ENCODE assay signal across 9 mouse cellular contexts in the genomic region with DNA sequence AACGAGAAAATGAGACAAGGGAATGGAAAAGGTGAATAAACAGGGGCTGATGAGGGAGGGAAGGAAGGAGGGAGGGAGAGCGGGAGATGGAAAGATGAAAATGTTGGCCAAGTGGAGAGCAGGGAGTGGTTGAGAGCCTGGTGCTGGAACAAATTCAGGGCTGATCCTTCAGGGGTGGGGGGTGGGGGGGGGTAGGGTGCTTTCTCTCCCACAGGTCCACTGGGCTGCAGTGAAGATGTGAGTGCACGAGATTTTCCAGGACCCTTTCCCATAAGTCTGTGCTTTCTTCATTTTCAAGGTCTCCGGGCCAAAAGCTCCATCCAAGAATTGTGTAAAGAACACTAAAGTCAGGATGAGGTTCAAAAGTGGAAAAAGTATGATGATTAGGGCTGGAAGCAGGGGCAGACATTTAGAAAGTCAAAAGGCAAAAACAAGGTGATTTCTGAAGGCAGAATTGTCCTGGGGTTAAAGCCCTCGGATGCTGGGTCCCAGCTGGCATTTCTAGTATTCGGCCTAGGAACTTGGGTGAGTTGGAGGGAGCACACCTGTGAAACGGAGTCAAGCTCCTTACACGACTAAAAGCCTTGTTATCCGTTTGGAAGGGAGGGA.
DNase-seq lines count a peak whose midpoint lies in the region; ATAC-seq and TF ChIP-seq lines count a peak whose summit lies in the region.
"Had no signal": no experiment of that assay in that cellular context is flagged by ENCODE, and none has a peak within 500 bp of the region (broad histone marks: within the 10 kb centered on the region; RNA-seq: fewer than 3 reads in every experiment).

No protein-coding gene starts in this region.

- WGBS in kidney, adult 2 months: 53% methylated on average over 9 of the region's 9 CpGs
- WGBS in forebrain, embryonic 10.5 days: 59% methylated on average over 9 of the region's 9 CpGs
- 57% methylated on average over 9 of the region's 9 CpGs for WGBS in hindbrain, embryonic 13.5 days
- WGBS in midbrain, embryonic 14.5 days: 56% methylated on average over 9 of the region's 9 CpGs

- no peak for DNase-seq in kidney, adult 2 months
- DNase-seq in kidney, postnatal 10 days: no peak
- DNase-seq in forebrain, embryonic 10.5 days (ENCODE audit: extremely low spot score, low spot score): no peak
- no peak for DNase-seq in midbrain, embryonic 14.5 days
- DNase-seq in Muller cell, postnatal 12 days (ENCODE audit: inconsistent ontology term): no peak
- no peak for DNase-seq in left cerebral cortex, postnatal 14 days (ENCODE audit: low spot score in 2 of 2)
- no peak for DNase-seq in layer of hippocampus, adult 9-10 months (ENCODE audit: low spot score)
- DNase-seq: adrenal gland, adult 8-10 months had no signal

- ATAC-seq in hindbrain, embryonic 13.5 days (ENCODE audit: low FRiP score): no peak
- ATAC-seq in midbrain, embryonic 14.5 days (ENCODE audit: low FRiP score, low TSS enrichment): no peak

- peak overlapping the region; percentile 68 for H3K27ac ChIP-seq in kidney, adult 2 months (ENCODE audit: insufficient read depth, low read depth, low read length)
- H3K27ac ChIP-seq in forebrain, embryonic 10.5 days: peak overlapping the region; percentile 80
- peak overlapping the region; percentile 63 for H3K27ac ChIP-seq in hindbrain, embryonic 13.5 days
- H3K27ac ChIP-seq in midbrain, embryonic 14.5 days (replicated peaks; ENCODE audit: low read depth, low read length): peak overlapping the region; percentile 27; the same call in 1 of the 2 replicates

- no peak overlapping the region for H3K9ac ChIP-seq in hindbrain, embryonic 13.5 days
- no peak overlapping the region for H3K9ac ChIP-seq in midbrain, embryonic 14.5 days (replicated peaks; ENCODE audit: low read length)

- intact Hi-C loops in left cerebral cortex, postnatal 14 days (cut with DNase I): no loop called here

- H3K4me2 ChIP-seq in hindbrain, embryonic 13.5 days: no peak overlapping the region
- no peak overlapping the region for H3K4me2 ChIP-seq in midbrain, embryonic 14.5 days (ENCODE audit: low read length)

- H3K4me3 ChIP-seq in kidney, adult 2 months (ENCODE audit: insufficient read depth, low read depth, low read length): no peak overlapping the region
- no peak overlapping the region for H3K4me3 ChIP-seq in forebrain, embryonic 10.5 days
- no peak overlapping the region for H3K4me3 ChIP-seq in hindbrain, embryonic 13.5 days
- H3K4me3 ChIP-seq in midbrain, embryonic 14.5 days (replicated peaks; ENCODE audit: low read depth, low read length): no peak overlapping the region

- no peak for TF ChIP-seq POLR2A in kidney, adult 2 months (IDR thresholded peaks at IDR 0.05; ENCODE audit: low read depth, low read length)

- no peak for TF ChIP-seq CTCF in kidney, adult 2 months (conservative IDR thresholded peaks at IDR 0.05; ENCODE audit: insufficient read depth, insufficient read length, low read depth, low read length)

- H3K36me3 ChIP-seq in kidney, adult 2 months (ENCODE audit: control insufficient read depth, insufficient read depth, low read length): no peaks in the 10 kb centered on the region
- no peaks in the 10 kb centered on the region for H3K36me3 ChIP-seq in forebrain, embryonic 10.5 days (replicated peaks)
- H3K36me3 ChIP-seq in hindbrain, embryonic 13.5 days: no peaks in the 10 kb centered on the region
- H3K36me3 ChIP-seq in midbrain, embryonic 14.5 days (ENCODE audit: control insufficient read depth, insufficient read depth, low read length): no peaks in the 10 kb centered on the region

- no peaks in the 10 kb centered on the region for H3K27me3 ChIP-seq in kidney, adult 2 months (replicated peaks; ENCODE audit: control insufficient read depth, insufficient read depth, low read length)
- H3K27me3 ChIP-seq in forebrain, embryonic 10.5 days (ENCODE audit: poor library complexity, severe bottlenecking): peaks cover 5% of the 10 kb centered on the region
- H3K27me3 ChIP-seq in hindbrain, embryonic 13.5 days: no peaks in the 10 kb centered on the region
- H3K27me3 ChIP-seq in midbrain, embryonic 14.5 days (ENCODE audit: control insufficient read depth, insufficient read depth, low read length): no peaks in the 10 kb centered on the region

- H3K4me1 ChIP-seq in kidney, adult 2 months (ENCODE audit: control insufficient read depth, insufficient read depth, low read length): peaks cover 19% of the 10 kb centered on the region
- H3K4me1 ChIP-seq in forebrain, embryonic 10.5 days: peaks cover 35% of the 10 kb centered on the region
- peaks cover 26% of the 10 kb centered on the region for H3K4me1 ChIP-seq in hindbrain, embryonic 13.5 days (replicated peaks)
- peaks cover 11% of the 10 kb centered on the region for H3K4me1 ChIP-seq in midbrain, embryonic 14.5 days (ENCODE audit: control insufficient read depth, insufficient read depth, low read length)

- H3K9me3 ChIP-seq in forebrain, embryonic 10.5 days: no peaks in the 10 kb centered on the region
- no peaks in the 10 kb centered on the region for H3K9me3 ChIP-seq in hindbrain, embryonic 13.5 days
- no peaks in the 10 kb centered on the region for H3K9me3 ChIP-seq in midbrain, embryonic 14.5 days (ENCODE audit: control insufficient read depth, low read length)

Comparison
In these comparisons a context has a peak if more than half of its experiments do, and no peak if none do; other contexts are left out.
1. H3K27ac ChIP-seq: peak in every context shown above with its lines; median percentile 80 in forebrain, embryonic 10.5 days; 68 in kidney, adult 2 months; 63 in hindbrain, embryonic 13.5 days; 27 in midbrain, embryonic 14.5 days.